1 mouse cellular context compared by ENCODE assay signal in genomic region chr3:95928261-95928657, GRCm38 (mm10).
TF ChIP-seq lines count a peak whose summit lies in the region.

No protein-coding gene starts in this region.

TF ChIP-seq in CH12.LX, 34 proteins besides CTCF, POLR2A, EP300 and RAD21:
- TF ChIP-seq NRF1 (IDR thresholded peaks at IDR 0.05; ENCODE audit: low read depth, low read length), result no peak
- TF ChIP-seq RCOR1 (conservative IDR thresholded peaks at IDR 0.05; ENCODE audit: low read depth, low read length), result no peak
TF ChIP-seq in CH12.LX: peak in this region for 0.
